Mouse (Mus musculus) cerebellum, postnatal 14 days (tissue): Measurements from ENCODE around the gene Tpo.

ENCODE experiments used
- DNase-seq, 2 experiments: peaks; one replicate each; pipeline ENCODE4 v3.0.0; 2021; ENCODE audit warnings: mixed read lengths in 2 of 2

Gene Tpo

GRCm38 (mm10) chr12:30076316-30076715 is 56.1 kb downstream of the Tpo start:
- DNase-seq = no peak

- DNase-seq = no peak
These were observed 63.1 kb downstream of the Tpo start for GRCm38 (mm10) chr12:30069321-30069720.

GRCm38 (mm10) chr12:30067806-30068205 is 64.6 kb downstream of the Tpo start:
- DNase-seq = no peak

GRCm38 (mm10) chr12:30062118-30062505 is 70.3 kb downstream of the Tpo start:
- DNase-seq = no peak

GRCm38 (mm10) chr12:30061503-30062117 is 70.8 kb downstream of the Tpo start:
- no peak for DNase-seq

GRCm38 (mm10) chr12:30058044-30058443 is 74.4 kb downstream of the Tpo start:
- peak in 1 of 2 experiments; percentile 38 for DNase-seq

GRCm38 (mm10) chr12:30054761-30055540 is 77.5 kb downstream of the Tpo start:
- no peak for DNase-seq

- peak; percentile 81 for DNase-seq
These were observed 82.2 kb downstream of the Tpo start for GRCm38 (mm10) chr12:30050235-30050634.

GRCm38 (mm10) chr12:30049818-30050217 is 82.6 kb downstream of the Tpo start:
- DNase-seq = no peak

- DNase-seq = no peak
These were observed 83.6 kb downstream of the Tpo start for GRCm38 (mm10) chr12:30048848-30049247.

GRCm38 (mm10) chr12:30040150-30040549 is 92.3 kb downstream of the Tpo start:
- DNase-seq = peak; percentile 57 to 62

- DNase-seq = peak; percentile 75 to 78
These were observed 92.9 kb downstream of the Tpo start for GRCm38 (mm10) chr12:30039565-30039964.

GRCm38 (mm10) chr12:30036569-30037055 is 95.8 kb downstream of the Tpo start:
- DNase-seq = no peak

- no peak for DNase-seq
These were observed 96.4 kb downstream of the Tpo start for GRCm38 (mm10) chr12:30035841-30036568.

- no peak for DNase-seq
These were observed 97.0 kb downstream of the Tpo start for GRCm38 (mm10) chr12:30035406-30035805.

GRCm38 (mm10) chr12:30034681-30035080 is 97.7 kb downstream of the Tpo start:
- no peak for DNase-seq

GRCm38 (mm10) chr12:30030571-30030970 is 101.9 kb downstream of the Tpo start:
- no peak for DNase-seq

- no peak for DNase-seq
These were observed 103.3 kb downstream of the Tpo start for GRCm38 (mm10) chr12:30029111-30029510.

GRCm38 (mm10) chr12:30027721-30028340 is 104.6 kb downstream of the Tpo start:
- no peak for DNase-seq

- DNase-seq = no peak
These were observed 108.1 kb downstream of the Tpo start for GRCm38 (mm10) chr12:30024264-30024825.

- no peak for DNase-seq
These were observed 108.9 kb downstream of the Tpo start for GRCm38 (mm10) chr12:30023491-30023890.

- no peak for DNase-seq
These were observed 112.0 kb downstream of the Tpo start for GRCm38 (mm10) chr12:30020447-30020846.

- peak in 1 of 2 experiments; percentile 47 for DNase-seq
These were observed 115.3 kb downstream of the Tpo start for GRCm38 (mm10) chr12:30017131-30017530.
